Mouse (Mus musculus): ENCODE data around the gene Ankrd11.

- TF ChIP-seq CTCF (IDR thresholded peaks at IDR 0.05; ENCODE audit: extremely low read depth, insufficient read depth, insufficient read length, insufficient replicate concordance) = no peak
- no peak for TF ChIP-seq POLR2A (IDR thresholded peaks at IDR 0.05; ENCODE audit: low read depth, low read length)
Measured at GRCm38 (mm10) chr8:122847829-122848561, 194.1 kb downstream of the Ankrd11 start, which contains the start of gene Cdh15.

All from spleen, adult 2 months (tissue).